Comparison of ENCODE assay signal across 19 mouse cellular contexts in genomic region chr1:58228916-58229315, GRCm38 (mm10). TPM values are rescaled to one million over a fixed set of nuclear protein-coding genes. Genes with fewer than 3 reads are reported as not detected.
"Had no signal": no experiment of that assay in that cellular context is flagged by ENCODE, and none has a peak within 500 bp of the region (broad histone marks: within the 10 kb centered on the region; RNA-seq: fewer than 3 reads in every experiment).

No protein-coding gene starts in this region.

- H3K27me3 ChIP-seq: neural tube, embryonic 13.5 days; neural tube, embryonic 15.5 days; stomach, embryonic 15.5 days had no signal

- H3K9me3 ChIP-seq: neural tube, embryonic 13.5 days; neural tube, embryonic 15.5 days; stomach, embryonic 15.5 days had no signal

- H3K4me3 ChIP-seq: neural tube, embryonic 13.5 days; neural tube, embryonic 15.5 days; stomach, embryonic 15.5 days had no signal

- H3K36me3 ChIP-seq: neural tube, embryonic 13.5 days; neural tube, embryonic 15.5 days; stomach, embryonic 15.5 days had no signal

- H3K4me1 ChIP-seq: neural tube, embryonic 13.5 days; neural tube, embryonic 15.5 days; stomach, embryonic 15.5 days had no signal

- DNase-seq: retina, postnatal 1 day; right cerebral cortex, adult 18-20 months; right cerebral cortex, postnatal 14 days; right cerebral cortex, postnatal 25 days; right cerebral cortex, postnatal 4 days; spleen, adult 18-20 months; thymus, adult 18-20 months; thymus, adult 2 months; thymus, postnatal 14 days; thymus, postnatal 25 days; thymus, postnatal 36 days; thymus, postnatal 4 days had no signal

- H3K27ac ChIP-seq: neural tube, embryonic 13.5 days; neural tube, embryonic 15.5 days; stomach, embryonic 15.5 days; stomach, postnatal 0 days had no signal

- H3K9ac ChIP-seq: neural tube, embryonic 13.5 days; neural tube, embryonic 15.5 days; stomach, embryonic 15.5 days had no signal

RNA-seq across cellular contexts. Expression of gene Aox4, which starts 18.7 kb away (rescaled TPM):
- total RNA-seq: neutrophil, adult 5-6 weeks had no signal
- polyA plus RNA-seq: spleen, adult 2 months had no signal

RNA-seq across cellular contexts. Expression of gene Aox2, which starts 49.2 kb away (rescaled TPM):
- total RNA-seq: neutrophil, adult 5-6 weeks had no signal
- polyA plus RNA-seq: neural tube, embryonic 14.5 days had no signal
